Mouse (Mus musculus) urinary bladder, postnatal 14 days (tissue): ENCODE results near the gene Tmem9.

Source experiments
- DNase-seq: peaks from one replicate; pipeline ENCODE4 v3.0.0; 2021; ENCODE audit warnings: low spot score

Gene Tmem9

DNA sequence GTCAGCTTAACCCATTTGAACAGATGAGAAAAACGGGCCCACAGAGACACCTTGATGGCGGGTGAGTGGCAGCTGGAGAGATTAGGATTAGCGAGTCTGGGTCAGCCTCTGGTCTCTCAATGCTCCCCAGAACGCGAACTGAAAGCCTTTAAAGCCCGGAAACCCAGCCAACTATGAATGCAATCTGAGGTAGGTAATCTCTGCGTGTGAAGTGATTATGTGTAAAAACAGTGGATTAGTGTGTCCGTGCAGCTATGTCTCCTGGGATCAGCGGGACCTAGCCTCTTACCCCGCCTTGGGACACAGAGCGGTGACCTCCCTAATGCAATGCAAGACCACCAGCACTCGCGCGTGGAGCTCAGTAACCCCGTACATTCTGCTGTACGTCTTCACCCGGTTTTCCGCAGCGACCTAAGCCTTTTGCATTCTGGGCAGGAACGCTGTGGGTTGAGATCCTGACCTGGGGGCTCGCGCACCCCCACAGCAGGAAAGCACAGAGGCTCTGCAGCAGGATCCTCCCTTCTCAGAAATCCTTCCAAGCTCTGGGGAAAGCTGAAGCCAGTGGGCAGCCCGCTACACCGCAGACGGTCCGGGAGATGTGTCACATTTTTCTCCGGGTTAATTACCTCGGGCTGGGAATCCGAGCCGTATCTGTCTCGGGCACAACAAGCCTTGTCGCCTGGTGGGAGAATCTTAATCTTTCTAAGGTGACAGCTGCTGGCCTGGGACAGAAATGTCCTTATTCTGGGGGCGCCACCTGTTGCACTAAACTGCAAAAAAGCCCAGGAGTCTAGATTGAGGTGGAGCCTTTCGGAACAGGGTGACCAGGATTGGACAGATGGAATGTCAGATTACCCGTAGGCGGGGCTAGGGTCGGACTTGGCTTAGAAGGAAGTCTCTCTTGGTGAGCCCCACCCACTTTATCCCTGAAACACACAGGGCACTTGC, at the start of gene Tmem9:
Gene Tmem9 (plus strand): TSS at position 940 of the 948 bp plus-strand sequence.
- peak; percentile 84 for DNase-seq

DNA sequence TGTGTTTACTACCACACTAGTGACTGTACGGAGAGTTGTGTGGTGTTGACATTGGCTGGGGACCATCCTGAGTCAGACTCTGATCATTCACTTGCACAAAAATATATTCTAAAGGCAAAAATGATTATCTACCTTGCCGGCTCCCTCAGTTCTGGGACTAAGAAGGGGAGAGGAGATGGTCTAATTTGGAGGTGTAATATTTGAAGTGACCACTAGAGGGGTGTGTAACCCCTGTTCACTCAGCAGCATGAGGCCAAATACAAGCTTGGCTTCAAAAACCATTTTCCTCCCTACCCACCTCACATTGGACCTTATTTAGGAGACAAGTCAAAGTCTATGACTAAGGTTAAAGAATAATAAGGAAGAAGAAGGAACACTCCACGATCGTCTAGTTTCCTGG, 49.5 kb upstream of the Tmem9 start:
- DNase-seq = no peak

DNA sequence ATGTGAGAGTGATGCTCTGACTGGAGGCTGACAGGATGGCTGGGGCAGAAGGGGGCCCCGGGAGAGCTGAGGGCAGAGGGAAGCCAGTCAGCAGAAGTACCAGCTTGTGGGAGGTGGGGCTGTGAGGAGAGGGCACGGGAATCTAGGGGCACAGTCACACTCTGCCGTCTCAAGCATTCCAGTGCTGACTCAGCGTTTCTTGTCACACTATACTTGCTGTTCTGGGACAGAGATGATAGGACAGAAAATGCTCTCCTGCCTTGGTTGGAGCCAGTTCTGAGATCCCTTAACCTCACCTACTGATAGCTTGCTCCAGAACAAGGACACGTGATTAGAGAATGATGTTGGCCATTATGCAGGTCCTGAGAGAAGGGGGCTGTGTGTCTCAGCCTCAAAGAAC, 44.8 kb upstream of the Tmem9 start:
- no peak for DNase-seq

DNA sequence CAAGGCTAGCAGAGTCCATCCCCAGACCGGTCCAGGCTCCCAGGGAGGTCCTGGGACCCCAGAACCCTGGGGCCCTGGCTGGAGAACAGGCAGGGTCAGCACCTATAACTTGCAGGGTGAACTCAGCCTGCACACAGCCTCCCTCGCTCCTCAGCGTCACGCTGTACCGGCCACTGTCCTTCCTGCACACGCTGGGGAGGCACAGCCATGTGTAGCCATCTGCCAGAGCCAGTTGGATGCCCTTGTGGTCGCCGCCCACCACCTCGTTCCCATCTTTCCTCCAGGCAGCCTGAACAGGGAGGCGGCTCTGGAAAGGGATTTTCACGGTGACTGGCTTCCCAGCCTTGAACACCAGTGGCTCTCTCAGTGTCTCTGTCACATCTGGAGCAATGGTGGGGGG, 43.4 kb upstream of the Tmem9 start:
- DNase-seq = no peak

DNA sequence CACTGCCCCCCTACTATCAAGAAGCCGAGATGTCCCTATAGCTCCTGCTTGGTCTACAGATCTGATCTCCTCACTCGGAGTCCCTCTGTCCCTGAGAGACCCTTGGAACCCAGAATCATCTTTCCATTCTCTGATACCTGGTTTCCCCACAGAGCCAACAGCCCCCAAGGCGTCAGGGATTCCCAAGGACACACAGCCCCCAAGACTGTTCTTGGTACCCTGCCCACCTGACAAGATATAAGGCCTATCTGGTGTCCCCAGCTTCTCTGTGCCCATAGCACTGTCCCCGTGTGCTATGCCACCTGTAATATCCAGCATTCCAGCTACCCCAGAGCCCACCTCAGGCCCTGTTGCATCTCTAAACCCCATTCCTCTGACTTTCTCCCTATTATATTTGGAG, 40.2 kb upstream of the Tmem9 start:
- DNase-seq = no peak

DNA sequence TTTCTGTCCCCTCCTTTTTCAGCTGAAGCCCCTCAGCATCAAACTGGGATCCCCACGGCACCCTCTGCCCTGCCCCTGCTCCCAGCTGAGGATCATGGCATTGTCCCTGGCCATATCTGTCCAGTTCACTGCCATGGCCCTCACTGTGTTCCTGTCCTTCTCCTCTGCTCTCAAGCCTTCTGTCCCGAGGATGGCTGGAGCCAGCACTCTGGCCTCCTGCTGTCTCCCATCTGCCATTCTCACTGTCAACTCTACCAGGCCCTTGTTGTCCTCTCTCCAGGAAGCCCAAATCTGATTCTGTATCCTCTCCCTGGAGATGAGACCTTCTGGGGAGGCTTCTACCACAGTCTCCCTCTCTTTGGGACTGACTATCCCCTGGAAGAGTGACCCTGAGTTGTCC, 37.5 kb upstream of the Tmem9 start:
- no peak for DNase-seq

DNA sequence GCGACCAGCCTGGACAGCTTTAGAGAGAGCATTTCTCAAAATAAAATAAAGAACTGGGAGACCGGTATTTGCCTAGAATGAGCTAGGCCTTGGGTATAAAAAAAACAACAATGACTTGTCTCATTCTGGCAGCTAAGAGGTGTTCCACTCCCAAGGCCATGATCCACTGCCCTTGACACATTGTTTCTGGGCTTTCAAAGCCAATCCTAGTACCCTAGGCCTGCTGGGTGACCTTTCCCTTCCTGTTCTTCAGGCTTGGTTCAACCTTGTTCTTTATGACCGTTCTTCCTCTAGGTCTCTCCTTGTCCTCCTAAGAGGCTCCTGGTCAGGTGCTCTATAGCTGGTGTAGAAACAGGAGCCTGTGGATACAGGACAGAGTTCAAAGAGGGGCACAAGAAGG, 35.4 kb upstream of the Tmem9 start:
- DNase-seq = no peak

- DNase-seq = no peak
These were observed 23.8 kb upstream of the Tmem9 start for GRCm38 (mm10) chr1:135984105-135984504.

DNA sequence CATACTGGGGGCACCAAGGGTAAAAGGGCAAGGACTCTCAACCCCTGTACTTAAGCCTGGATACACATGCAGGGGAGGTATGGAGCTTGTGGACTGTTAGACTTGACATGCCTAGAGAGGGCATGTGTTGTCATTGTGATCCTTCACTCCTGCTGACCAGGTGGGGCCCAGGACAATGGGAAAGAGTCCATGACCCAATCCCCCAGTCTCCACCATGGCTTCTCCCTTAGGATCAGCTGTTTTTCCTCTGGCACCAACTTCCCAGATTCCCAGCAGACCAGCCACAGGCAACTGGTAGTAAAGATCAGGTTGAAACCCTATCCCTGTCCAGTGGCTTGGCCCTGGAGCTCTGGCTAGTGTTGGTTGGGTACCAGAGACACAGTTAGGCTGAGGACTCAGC, 18.1 kb upstream of the Tmem9 start:
- DNase-seq = no peak

GRCm38 (mm10) chr1:135993470-135993869, 14.5 kb upstream of the Tmem9 start:
- DNase-seq = no peak

DNA sequence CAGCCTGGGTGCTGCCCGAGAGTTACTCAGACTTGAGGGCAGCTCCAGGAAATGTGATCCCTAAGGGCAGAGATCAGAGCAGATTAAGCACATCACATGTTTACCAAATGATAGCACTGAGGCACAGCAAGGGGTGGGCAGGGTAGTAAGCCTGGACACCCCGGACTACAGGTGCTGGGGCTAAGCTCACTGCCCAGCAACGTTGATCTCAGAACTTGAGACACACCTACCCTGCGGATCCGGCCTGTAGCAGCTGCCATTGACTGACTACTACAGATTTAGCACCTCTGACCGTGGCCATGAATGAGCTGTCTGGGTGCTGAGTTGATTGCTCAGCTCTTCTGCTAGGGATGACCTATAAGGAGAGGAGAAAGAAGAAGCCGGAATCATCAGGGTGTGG, 10.4 kb upstream of the Tmem9 start:
- no peak for DNase-seq

DNA sequence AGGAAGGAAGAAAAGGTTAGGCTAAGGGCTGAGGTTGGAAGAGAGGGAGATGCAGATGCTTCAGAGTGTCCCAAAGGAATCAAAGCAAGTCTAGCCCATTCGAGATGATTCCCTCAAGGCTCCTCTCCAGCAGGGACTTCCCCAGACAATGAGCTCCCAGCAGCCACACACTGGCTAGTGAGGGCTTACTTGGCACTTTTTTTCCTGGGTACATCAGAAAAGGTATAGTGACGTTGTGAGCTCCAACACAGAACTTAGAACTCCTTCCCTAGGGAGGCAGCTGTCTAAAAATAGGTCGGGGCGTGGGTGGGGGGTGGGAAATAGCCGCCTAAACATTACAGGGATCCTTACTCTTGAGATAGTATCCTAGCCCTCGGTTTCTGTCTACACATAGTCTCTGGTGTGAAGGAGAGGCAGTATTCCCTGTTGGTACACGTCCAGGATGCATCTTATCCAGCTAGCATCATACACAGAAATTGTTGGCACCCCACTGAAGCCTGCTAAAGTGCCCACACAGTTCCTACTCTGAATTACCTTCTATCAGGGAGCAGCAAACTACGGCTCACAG, 8.1 kb upstream of the Tmem9 start:
- DNase-seq = no peak

DNA sequence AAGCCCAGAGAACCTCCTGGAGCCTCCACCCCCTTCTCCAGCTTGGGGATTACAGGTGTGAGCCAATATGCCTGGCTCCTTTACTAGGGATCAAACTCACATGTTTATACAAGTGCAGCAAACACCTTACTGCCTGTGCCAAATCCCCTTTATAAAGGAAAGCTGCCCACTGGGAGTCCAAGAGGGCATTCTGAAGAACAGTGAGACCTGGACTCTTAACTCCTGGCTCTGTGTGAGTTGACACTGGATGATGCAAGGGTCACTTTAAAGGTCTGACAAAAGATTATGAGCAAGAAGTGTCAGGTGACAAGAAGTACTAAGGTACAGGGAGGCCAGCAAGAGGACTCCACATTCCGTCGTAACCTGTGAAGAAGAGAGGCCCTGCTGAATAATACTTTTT, 6.5 kb upstream of the Tmem9 start:
- DNase-seq = no peak

GRCm38 (mm10) chr1:136006292-136006748, 1.6 kb upstream of the Tmem9 start, which contains the start of gene Igfn1:
TSS of gene Igfn1 (minus strand) at chr1:136006342.
- no peak for DNase-seq

DNA sequence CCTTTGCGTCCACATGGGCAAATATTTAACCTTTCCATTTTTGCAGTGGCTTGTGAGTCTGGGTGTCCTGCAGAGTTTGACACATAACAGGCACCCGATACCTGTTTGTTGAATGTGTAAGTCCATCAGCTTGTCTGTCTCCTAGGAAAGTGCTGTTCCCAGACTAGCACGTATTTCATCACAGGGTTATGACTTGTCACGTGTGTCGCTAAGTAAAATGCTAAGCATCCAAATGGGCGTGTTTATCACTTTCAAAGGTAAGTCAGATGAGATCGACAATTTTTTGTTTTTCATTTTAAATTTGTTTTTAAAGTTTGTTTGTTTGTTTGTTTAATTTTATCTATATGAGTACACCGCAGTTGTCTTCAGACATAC, 196 bp downstream of the Tmem9 start:
- DNase-seq = no peak

DNA sequence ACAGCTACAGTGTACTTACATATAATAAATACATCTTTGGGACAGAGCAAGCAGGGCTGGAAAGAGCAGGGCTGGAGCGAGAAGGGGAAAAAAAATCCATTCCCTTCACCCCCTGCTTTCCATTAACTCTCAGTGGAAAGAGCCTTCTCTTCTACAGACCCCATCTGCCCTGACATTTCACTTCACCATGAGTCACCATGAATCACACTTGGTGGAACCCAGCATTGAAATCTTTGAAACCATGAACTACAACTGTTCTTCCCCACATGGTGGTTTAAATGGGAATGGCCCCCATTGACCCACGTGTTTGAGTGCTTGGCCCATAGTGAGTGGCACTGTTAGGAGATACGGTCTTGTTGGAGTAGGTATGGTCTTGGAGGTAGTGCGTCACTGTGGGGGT, 2.3 kb downstream of the Tmem9 start:
- DNase-seq = no peak

DNA sequence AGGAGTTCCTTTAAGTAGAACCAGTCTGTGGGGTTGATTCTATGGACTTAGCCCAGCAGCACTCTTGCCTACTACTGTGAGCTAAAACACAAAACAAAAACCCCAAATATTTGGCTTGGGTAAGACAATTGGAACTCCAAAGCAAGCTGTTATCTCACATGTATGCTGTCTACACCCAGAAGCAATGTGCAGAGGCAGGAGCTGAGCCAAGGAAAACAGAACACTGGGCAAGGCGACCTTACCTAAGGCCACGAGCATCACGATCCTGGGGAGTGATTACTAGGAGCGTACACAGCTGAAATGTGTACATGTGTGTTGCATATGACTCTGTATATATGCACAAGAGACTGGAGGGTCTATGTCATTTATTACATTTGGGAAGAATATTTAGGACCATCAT, 5.6 kb downstream of the Tmem9 start:
- no peak for DNase-seq

DNA sequence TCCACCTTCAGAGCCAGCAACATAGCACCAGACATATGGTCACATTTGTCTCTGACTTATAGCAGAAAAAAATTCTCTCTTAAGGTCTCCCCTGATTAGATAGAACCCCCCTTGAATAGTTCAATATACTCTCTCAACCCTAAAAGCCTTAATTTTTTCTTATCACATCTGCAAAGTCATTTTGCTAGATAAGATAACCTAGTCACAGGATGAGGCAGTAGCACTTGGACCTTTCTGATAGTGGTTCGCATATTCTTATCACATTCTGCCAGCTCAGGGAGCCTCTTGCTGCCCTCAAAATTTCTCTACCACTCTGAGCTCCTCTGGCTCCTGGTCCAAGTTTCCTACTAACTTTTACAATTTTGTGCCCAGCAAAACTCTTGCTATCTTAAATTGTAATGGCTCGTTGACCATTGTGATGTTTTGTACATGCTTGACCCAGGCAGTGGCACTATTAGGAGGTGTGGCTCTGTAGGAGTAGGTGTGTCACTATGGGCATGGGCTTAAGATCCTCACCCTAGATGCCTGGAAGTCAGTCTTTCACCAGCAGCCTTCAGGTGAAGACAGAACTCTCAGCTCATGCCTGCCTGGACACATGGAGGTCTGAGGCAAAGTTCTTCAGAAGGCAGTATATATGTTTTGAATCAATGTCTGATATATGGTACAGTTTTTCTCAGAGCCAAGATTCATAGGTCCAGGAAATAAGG, 7.0 kb downstream of the Tmem9 start:
- no peak for DNase-seq

DNA sequence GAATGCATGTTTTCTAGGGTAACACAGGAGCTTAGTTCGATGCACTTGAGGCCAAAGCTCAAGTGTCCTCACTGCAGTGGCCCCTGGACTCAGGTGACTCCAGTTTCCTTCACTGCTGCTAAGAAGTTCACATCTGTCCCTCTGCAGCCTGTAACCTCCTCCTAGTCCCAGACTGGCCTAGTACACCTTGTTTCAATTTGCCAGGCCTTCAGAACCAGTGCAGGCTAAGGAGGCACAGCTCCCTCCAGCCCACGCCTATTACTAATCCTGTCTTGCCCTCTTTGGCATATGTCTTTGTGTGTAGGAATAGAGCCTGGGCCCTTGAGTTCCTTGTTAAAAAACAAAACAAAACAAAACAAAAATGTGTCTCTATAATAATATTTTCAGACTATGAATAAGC, 9.4 kb downstream of the Tmem9 start:
- no peak for DNase-seq

GRCm38 (mm10) chr1:136017907-136018313, 10.0 kb downstream of the Tmem9 start:
- peak; percentile 94 for DNase-seq

- no peak for DNase-seq
These were observed 10.6 kb downstream of the Tmem9 start for GRCm38 (mm10) chr1:136018390-136019189.

GRCm38 (mm10) chr1:136030201-136030600, 22.3 kb downstream of the Tmem9 start:
- DNase-seq = no peak
